8 mouse cellular contexts compared by ENCODE assay signal in genomic region chr14:74948426-74949240, GRCm38 (mm10). TPM values are rescaled to one million over a fixed set of nuclear protein-coding genes. Genes with fewer than 3 reads are reported as not detected.
A peak's percentile ranks its signal among the peaks of the same experiment; 100 is the strongest.
DNase-seq lines count a peak whose midpoint lies in the region; ATAC-seq lines count a peak whose summit lies in the region.

No protein-coding gene starts in this region.

- ATAC-seq in frontal cortex, adult (ENCODE audit: low TSS enrichment): peak; percentile 62
- ATAC-seq in hindbrain, embryonic 12.5 days (ENCODE audit: low FRiP score): peak; percentile 7; the same call in 1 of the 2 replicates

- peak overlapping the region; percentile 67 for H3K4me2 ChIP-seq in hindbrain, embryonic 12.5 days (replicated peaks)

- DNase-seq in NIH3T3 (ENCODE audit: low read depth): peak; percentile 86
- DNase-seq in cerebellum, adult 8-10 months: peak; percentile 59
- peak; percentile 55 to 70 for DNase-seq in layer of hippocampus, postnatal 36 days
- DNase-seq in lung, postnatal 25 days (ENCODE audit: low spot score): peak; percentile 55
- peak; percentile 55 to 81 for DNase-seq in right cerebral cortex, adult 2 months (ENCODE audit: low spot score in 2 of 2)
- DNase-seq in urinary bladder, postnatal 4 days (ENCODE audit: low spot score in 2 of 2): peak; percentile 37 to 65

- H3K9ac ChIP-seq in hindbrain, embryonic 12.5 days: no peak overlapping the region

- WGBS in hindbrain, embryonic 12.5 days: 49% methylated on average over 14 of the region's 14 CpGs

- no peak overlapping the region for H3K27ac ChIP-seq in hindbrain, embryonic 12.5 days

- no peak overlapping the region for H3K4me3 ChIP-seq in hindbrain, embryonic 12.5 days

- no peaks in the 10 kb centered on the region; the same call in 1 of the 2 replicates for H3K27me3 ChIP-seq in hindbrain, embryonic 12.5 days

- H3K9me3 ChIP-seq in hindbrain, embryonic 12.5 days (replicated peaks): no peaks in the 10 kb centered on the region

- no peaks in the 10 kb centered on the region for H3K36me3 ChIP-seq in hindbrain, embryonic 12.5 days

- H3K4me1 ChIP-seq in hindbrain, embryonic 12.5 days: peaks cover 18% of the 10 kb centered on the region

RNA-seq across cellular contexts. Expression of gene Lrch1, which starts 1.0 kb away (rescaled TPM):
- polyA plus RNA-seq in hindbrain, embryonic 12.5 days (2016; fragmentation: Nextera tagmentation; extraction: Ambion mirVana): 13.3 and 23.4 TPM in 2 replicates
- total RNA-seq in layer of hippocampus, postnatal 36 days (2021): 10 to 100 TPM; 15.7 to 18.7 TPM
